Mouse (Mus musculus) olfactory bulb, adult 2 months (tissue): Measurements from ENCODE around the gene Tmem97.

Experiments
- CTCF ChIP-seq: fragments of 200-500 bp; IDR thresholded peaks from 2 replicates; pipeline ENCODE4 v1.5.1; 2012; ENCODE audit warnings: low read depth, mild to moderate bottlenecking, low read length, moderate library complexity; ENCODE audit not compliant: insufficient read depth
- POLR2A ChIP-seq: fragments of 200-500 bp; IDR thresholded peaks from 2 replicates; pipeline ENCODE4 v1.6.1; 2012; ENCODE audit warnings: mild to moderate bottlenecking, low read depth, low read length, moderate library complexity; ENCODE audit not compliant: insufficient read depth

DNA sequence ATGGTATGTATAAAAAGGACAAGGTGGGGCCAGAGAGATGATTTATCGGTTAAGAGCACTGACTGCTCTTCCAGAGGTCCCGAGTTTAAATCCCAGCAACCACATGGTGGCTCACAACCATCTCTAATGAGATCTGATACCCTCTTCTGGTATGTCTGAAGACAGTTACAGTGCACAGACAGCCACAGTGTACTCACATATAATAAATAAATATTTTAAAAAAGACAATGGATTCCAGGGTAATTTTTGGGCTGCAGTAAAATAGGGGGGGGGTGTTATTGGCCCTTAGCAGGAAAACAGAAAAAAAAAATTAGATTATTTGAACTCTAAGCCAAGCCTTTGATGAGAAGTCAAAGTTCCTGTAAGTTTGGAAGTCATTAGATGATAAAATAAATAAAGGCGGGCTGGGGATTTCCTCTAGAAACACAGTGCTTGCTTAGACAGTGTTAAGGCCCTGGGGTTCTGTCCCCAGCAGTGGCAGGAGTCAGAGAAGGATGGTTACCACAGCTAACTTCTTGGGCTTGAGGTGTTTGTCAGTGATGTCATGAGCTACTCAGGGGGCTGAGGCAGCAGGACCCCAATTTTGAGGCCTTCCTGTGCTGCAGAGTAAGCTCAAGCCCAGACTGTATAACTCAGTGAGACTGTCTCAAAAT, 48.3 kb upstream of the Tmem97 start:
- no peak for TF ChIP-seq CTCF
- TF ChIP-seq POLR2A = no peak
